8 mouse cellular contexts compared by ENCODE assay signal in the genomic region with DNA sequence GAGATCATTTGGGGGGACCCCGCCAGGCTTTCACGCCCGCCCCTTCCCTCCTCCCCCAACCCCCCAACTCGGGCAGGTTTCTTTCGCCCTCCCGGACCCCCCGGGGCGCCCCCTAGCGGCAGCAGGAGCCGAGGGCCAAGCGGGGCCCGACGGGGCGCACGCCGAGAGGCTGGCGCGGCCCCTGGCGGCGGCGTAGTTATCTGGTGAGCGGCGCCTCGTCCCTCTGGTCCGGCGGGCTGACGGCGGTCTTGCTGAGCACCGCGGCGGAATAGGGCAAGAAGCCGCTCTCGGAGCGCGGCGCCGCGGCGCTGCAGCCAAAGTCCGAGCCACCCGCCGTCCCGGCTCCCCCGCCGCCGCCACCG. TPM values are rescaled to one million over a fixed set of nuclear protein-coding genes. Genes with fewer than 3 reads are reported as not detected.
DNase-seq lines count a peak whose midpoint lies in the region; ATAC-seq and TF ChIP-seq lines count a peak whose summit lies in the region.

No protein-coding gene starts in this region.

- H3K27me3 ChIP-seq in intestine, postnatal 0 days (replicated peaks; ENCODE audit: control insufficient read depth, insufficient read depth, low read length), result peaks cover 94% of the 10 kb centered on the region

- peak; percentile 38; the same call in 1 of the 2 replicates for ATAC-seq in intestine, postnatal 0 days

- no peaks in the 10 kb centered on the region for H3K36me3 ChIP-seq in intestine, postnatal 0 days (ENCODE audit: control insufficient read depth, insufficient read depth)

- no peaks in the 10 kb centered on the region for H3K9me3 ChIP-seq in intestine, postnatal 0 days (ENCODE audit: control insufficient read depth)

- 1% methylated on average over 33 of the region's 47 CpGs for WGBS in intestine, postnatal 0 days

- no peak overlapping the region for H3K9ac ChIP-seq in intestine, postnatal 0 days (ENCODE audit: low read depth, low read length)

- peak overlapping the region; percentile 36 for H3K4me3 ChIP-seq in intestine, postnatal 0 days (ENCODE audit: low read depth, low read length)

- no peaks in the 10 kb centered on the region for H3K4me1 ChIP-seq in intestine, postnatal 0 days (replicated peaks; ENCODE audit: control insufficient read depth, insufficient read depth, low read length)

- peak; percentile 67 for DNase-seq in adrenal gland, postnatal 14 days
- no peak for DNase-seq in adrenal gland, adult 2 months
- DNase-seq in urinary bladder, adult 2 months (ENCODE audit: low spot score), result peak; percentile 49
- DNase-seq in urinary bladder, postnatal 36 days (ENCODE audit: low spot score in 2 of 2), result no peak
- DNase-seq in lung, postnatal 36 days, result peak; percentile 26
- peak; percentile 8 for DNase-seq in yolk sac, embryonic 10.5 days (ENCODE audit: low spot score)
- no peak for DNase-seq in cerebellum, adult 11 months

- H3K27ac ChIP-seq in intestine, postnatal 0 days (ENCODE audit: low read depth, low read length), result no peak overlapping the region

- peak; percentile 70 for TF ChIP-seq CTCF in intestine, postnatal 0 days (IDR thresholded peaks at IDR 0.05; ENCODE audit: low read depth)

- H3K4me2 ChIP-seq in intestine, postnatal 0 days (replicated peaks; ENCODE audit: low read depth), result peak overlapping the region; percentile 62

RNA-seq across cellular contexts. Expression of a gene that starts 4.0 kb away (rescaled TPM):
- total RNA-seq in adrenal gland, postnatal 14 days (2021), result not detected in 2 replicates
- not detected for total RNA-seq in adrenal gland, adult 2 months (2021)
- not detected in 2 replicates for polyA plus RNA-seq in adrenal gland, adult 2 months (2012; rRNA removed)
- 0.56 and 1.1 TPM in 2 replicates for polyA plus RNA-seq in urinary bladder, adult 2 months (2012; rRNA removed)
- not detected in 2 replicates for polyA plus RNA-seq in intestine, postnatal 0 days (2015; fragmentation: Nextera tagmentation; extraction: Ambion mirVana)

RNA-seq across cellular contexts. Expression of a gene that starts 12.7 kb away (rescaled TPM):
- not detected in 2 replicates for total RNA-seq in adrenal gland, postnatal 14 days (2021)
- total RNA-seq in adrenal gland, adult 2 months (2021), result not detected
- polyA plus RNA-seq in adrenal gland, adult 2 months (2012; rRNA removed), result not detected in 2 replicates
- polyA plus RNA-seq in urinary bladder, adult 2 months (2012; rRNA removed), result 15.4 and 17.9 TPM in 2 replicates
- polyA plus RNA-seq in intestine, postnatal 0 days (2015; fragmentation: Nextera tagmentation; extraction: Ambion mirVana), result not detected in 2 replicates

RNA-seq across cellular contexts. Expression of a gene that starts 19.4 kb away (rescaled TPM):
- total RNA-seq in adrenal gland, postnatal 14 days (2021), result not detected in 2 replicates
- not detected for total RNA-seq in adrenal gland, adult 2 months (2021)
- not detected in 2 replicates for polyA plus RNA-seq in adrenal gland, adult 2 months (2012; rRNA removed)
- 2.3 and 2.6 TPM in 2 replicates for polyA plus RNA-seq in urinary bladder, adult 2 months (2012; rRNA removed)
- 0.12 TPM in 1 of 2 replicates, not detected in the other for polyA plus RNA-seq in intestine, postnatal 0 days (2015; fragmentation: Nextera tagmentation; extraction: Ambion mirVana)

RNA-seq across cellular contexts. Expression of a gene that starts 24.0 kb away (rescaled TPM):
- total RNA-seq in adrenal gland, postnatal 14 days (2021), result not detected in 2 replicates
- not detected for total RNA-seq in adrenal gland, adult 2 months (2021)
- polyA plus RNA-seq in adrenal gland, adult 2 months (2012; rRNA removed), result not detected in 2 replicates
- polyA plus RNA-seq in urinary bladder, adult 2 months (2012; rRNA removed), result 8.1 and 8.9 TPM in 2 replicates
- polyA plus RNA-seq in intestine, postnatal 0 days (2015; fragmentation: Nextera tagmentation; extraction: Ambion mirVana), result 0.64 TPM in 1 of 2 replicates, not detected in the other

RNA-seq across cellular contexts. Expression of a gene that starts 36.3 kb away (rescaled TPM):
- total RNA-seq in adrenal gland, postnatal 14 days (2021), result 0.71 TPM in 1 of 2 replicates, not detected in the other
- total RNA-seq in adrenal gland, adult 2 months (2021), result not detected
- polyA plus RNA-seq in adrenal gland, adult 2 months (2012; rRNA removed), result not detected in 2 replicates
- polyA plus RNA-seq in urinary bladder, adult 2 months (2012; rRNA removed), result 13.5 and 14.9 TPM in 2 replicates
- polyA plus RNA-seq in intestine, postnatal 0 days (2015; fragmentation: Nextera tagmentation; extraction: Ambion mirVana), result 0.10 and 1.6 TPM in 2 replicates

Comparison
In these comparisons a context has a peak if more than half of its experiments do, and no peak if none do; other contexts are left out.
1. DNase-seq: peak in adrenal gland, postnatal 14 days (single experiment), urinary bladder, adult 2 months (single experiment), lung, postnatal 36 days (single experiment) and yolk sac, embryonic 10.5 days (single experiment); none in adrenal gland, adult 2 months (single experiment), urinary bladder, postnatal 36 days (0 of 2) and cerebellum, adult 11 months (single experiment).
2. RNA of a gene that starts 12.7 kb away (polyA plus RNA-seq): 15.4 to 17.9 TPM in urinary bladder, adult 2 months; not detected in intestine, postnatal 0 days and not detected in adrenal gland, adult 2 months; every median in the first group is over 10 times any median in the second.